Mouse (Mus musculus) kidney, adult 9 months (tissue): ENCODE measurements around the gene Fgfbp3.
"Not testable (repeated sequence)": the region's sequence is repeated elsewhere in the genome, so short reads cannot be mapped to it uniquely, and the experiment has no call there.

Source experiments
- DNase-seq: peaks from one replicate; pipeline ENCODE4 v3.0.0; 2022

Fgfbp3 gene

DNA sequence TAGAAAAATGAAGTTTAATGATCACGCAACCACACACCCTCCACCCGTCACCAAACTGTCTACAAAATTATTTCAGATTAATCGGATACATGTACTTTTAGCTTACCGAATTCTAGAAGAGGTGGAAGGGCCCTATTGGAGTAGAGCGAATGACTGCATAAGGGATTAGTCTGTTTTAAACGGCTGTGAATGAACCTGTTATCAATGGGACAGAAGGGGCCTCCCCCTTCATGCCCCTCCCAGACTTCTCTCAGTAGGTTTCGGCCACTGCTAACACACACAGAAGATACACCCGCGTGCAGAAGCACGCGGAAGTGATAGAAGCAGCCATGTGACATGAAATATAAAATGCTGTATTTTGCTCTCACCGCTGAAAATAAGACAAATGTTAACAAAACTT is at the start of gene Fgfbp3:
Gene Fgfbp3 (minus strand): TSS at position 150 of the 400 bp plus-strand sequence.
- no peak for DNase-seq

DNA sequence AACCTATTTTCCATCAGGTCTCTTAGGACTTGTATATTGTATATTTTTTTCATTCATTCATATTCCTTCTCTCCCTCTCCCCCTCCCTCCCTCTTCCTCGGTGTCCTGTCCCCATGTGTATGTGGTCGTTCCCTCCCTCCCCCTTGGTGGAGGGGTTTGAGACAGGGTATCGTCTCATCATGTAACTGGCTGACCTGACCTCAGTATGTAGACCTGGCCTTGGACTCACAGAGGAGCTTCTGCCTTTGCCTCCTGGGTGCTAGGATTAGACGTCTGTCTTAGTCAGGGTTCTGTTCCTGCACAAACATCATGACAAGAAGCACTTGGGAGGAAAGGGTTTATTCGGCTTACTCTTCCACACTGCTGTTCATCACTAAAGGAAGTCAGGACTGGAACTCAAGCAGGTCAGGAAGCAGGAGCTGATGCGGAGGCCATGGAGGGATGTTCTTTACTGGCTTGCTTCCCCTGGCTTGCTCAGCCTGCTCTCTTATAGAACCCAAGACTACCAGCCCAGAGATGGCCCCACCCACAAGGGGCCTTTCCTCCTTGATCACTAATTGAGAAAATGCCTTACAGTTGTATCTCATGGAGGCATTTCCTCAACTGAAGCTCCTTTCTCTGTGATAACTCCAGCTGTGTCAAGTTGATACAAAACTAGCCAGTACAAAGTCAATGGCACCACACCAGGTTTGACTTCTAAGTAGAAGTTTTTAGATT is 43.3 kb upstream of the Fgfbp3 start:
- DNase-seq, result not testable (repeated sequence)

DNA sequence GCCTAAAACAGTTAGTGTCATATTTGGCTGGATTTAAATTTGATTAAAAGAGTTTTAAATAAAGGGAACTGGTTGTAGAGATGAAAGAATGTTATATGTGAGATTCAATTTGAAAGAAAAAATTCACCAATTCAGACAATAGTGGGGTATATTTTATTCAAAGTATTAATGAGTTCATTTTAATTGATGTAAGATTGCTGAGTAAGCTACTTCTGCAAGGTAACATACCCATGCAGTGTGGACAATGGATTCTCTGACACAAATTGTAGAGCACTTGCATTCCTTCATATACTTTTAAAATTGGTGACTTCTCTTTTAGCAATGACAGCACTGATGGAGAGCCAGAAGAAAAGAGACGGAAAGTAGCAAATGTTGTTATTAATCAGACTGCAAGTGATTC is 41.9 kb upstream of the Fgfbp3 start:
- no peak for DNase-seq

DNA sequence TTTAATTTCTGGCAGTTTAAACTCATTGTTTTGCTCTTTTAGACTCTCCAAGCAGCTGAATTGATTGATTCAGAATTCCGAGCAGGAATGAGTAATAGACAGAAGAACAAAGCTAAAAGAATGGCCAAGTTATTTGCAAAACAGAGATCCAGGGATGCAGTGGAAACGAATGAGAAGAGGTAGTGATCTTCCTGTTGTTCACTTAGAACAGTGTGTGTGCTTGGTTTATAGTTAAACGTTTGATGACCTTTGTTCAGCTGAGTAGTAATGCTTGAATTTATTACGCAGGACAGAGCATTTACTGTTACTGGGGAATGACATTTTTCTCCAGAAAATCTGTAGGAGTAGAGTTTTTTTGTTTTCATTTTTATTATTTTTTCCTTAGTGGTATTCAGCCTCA is 38.9 kb upstream of the Fgfbp3 start:
- peak; percentile 61 for DNase-seq

DNA sequence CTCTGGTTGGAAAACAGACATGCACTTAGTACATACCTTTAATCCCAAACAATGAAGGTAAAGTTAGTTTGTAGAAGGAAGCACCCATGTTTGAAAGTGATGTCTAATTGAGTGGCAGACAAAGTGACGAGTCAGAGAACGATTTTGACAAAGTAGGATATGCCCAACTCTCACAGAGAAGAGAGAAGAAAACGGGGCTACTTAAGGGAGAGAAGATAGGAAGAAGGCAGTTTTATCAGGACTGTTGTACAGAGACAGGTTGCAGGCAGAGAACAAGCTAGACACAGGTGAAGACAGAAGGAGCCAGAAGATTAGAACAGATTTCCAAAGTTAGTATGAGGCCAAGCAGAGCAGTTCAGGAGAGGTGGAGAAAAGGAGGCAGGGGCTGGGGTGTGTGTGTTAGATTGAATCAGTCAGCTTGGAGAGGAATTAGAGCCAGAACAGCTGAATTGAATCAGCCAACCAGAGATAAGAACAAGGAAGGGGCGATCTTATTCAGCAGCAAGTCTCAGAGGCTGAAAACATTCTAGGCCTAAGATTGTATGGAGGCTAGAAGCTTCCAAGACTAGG is 34.3 kb upstream of the Fgfbp3 start:
- DNase-seq, result no peak

DNA sequence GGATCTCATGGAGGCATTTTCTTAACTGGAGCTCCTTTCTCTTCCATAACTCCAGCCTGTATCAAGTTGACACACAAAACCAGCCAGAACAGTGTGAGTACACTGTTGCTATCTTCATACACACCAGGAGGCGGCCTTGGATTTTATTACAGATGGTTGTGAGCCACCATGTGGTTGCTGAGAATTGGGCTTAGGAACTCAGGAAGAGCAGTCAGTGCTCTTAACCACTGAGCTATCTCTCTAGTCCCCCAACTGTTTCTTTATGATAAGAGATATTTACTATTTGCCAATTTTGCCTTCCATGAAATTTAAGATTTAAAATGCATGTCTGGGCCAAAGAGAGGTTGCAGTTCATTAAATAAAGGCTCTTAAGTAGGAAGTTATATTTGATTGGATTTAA is 20.6 kb upstream of the Fgfbp3 start:
- DNase-seq, result no peak

DNA sequence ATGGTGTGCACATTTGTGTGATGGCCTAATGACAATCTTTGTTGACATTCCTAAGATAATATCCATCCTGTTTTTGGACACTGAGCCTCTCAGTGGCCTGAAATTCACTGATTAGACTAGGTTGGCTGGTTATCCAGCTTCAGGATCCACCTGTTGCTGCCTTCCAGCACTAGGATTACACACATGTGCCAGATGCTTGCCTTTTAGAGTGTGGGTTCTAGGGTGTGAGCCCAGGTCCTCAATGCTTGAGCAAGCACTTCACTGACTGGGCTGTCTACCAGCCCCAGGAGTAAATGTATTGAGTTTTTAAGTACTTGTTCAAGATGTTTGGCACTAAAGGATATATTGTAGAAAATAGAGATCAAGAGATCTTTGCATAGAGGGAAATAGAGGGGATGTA is 18.6 kb upstream of the Fgfbp3 start:
- DNase-seq, result no peak

DNA sequence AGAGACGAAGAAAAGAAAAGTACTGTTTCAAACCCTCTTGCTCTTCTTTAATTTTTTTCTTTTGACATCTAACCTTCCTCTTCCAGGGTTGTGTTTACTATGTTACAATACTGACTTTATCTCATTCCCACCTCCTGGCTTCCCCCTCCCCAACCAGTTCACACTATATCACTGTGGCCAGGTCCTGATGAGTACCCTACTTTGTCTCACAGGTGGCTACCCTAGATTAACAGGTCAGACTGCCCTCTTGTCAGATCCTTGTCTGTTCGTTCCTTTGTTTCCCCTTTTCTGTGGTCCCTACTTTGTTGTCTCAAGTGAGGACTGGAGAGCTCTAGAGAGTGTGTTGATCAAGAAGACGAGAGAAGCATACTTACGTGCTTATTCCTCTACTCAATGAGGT is 16.9 kb upstream of the Fgfbp3 start:
- DNase-seq, result no peak

DNA sequence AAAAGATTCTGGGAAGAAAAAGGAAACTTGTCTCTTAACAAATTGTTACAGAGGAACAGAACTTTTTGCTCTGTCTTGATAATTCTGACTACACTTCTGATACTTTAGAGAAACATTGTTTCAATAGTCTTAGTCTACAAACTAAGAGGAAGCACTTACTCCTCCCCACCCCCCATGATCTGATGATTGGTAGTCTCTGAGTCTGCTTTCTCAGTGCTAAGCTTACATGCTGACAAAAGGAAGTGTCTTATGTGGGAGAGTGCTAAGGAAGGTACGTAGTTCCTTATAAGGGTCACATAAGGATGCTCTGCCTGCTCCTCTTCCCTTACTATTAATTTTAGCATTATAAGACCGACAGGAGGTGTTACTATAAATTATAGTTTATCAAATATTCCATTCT is 13.2 kb upstream of the Fgfbp3 start:
- no peak for DNase-seq

DNA sequence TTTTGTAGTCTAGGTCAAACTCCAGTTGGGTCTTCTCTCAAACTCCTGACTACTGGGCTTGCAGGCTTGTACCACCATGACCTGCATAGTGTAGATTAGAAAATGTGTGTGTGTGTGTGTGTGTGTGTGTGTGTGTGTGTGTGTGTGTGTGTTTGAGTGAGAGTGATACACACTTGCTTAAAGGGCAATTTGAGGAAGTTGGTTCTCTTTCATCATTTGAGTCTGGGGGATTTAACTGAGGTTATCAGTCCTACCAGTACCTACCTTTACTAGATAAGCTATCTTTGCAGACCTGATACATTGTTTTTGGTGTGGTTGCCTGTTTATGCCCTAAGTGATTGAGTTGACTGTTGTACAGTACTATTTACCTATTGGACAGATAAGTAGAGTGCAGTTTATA is 12.7 kb upstream of the Fgfbp3 start:
- DNase-seq, result no peak

DNA sequence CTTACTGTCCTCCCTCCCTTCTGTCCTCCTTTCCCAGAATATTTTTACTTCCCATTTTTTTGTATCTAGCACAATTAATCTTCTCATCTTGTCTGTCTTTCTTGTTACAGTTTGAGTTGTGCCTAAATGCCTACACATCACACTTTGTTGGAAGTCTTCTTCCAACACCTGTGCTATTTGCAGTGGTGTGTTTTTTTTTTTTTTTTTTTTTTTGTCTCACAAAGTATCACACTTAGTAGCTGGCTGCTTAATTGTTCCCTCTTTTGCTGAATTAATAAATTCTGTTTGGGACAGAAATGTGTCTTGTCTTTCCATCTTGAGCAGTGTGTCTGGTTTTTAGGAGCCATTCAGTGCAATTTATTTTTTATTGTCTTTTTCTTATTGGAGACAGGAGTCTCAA is 10.4 kb upstream of the Fgfbp3 start:
- DNase-seq, result no peak

DNA sequence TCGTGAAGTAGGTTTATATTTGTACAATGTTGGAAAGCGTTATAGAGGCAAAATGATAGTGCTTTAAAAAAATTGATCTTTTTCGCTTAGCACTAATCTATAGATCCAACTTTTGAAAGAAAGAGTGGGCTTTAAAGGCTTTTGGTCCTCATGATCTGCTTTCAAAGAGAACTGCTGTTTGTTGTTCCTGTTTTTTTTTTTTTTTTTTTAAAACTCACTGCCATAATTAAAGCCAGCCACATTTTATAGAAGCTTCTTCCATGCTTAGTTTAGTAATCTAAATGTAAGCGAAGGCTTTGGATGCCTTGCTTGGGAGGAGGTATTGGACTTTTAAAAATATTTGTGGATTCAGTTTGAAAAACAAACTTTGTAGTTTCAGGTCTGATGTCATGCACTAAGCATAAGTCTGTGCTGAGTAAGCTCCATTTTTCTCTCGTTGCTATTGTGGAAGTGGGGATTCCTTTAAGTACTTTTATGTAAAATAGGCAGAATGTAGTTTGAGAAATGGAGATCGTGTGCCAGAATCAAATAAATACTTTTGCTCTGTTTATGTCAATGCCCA is 8.5 kb upstream of the Fgfbp3 start:
- no peak for DNase-seq

DNA sequence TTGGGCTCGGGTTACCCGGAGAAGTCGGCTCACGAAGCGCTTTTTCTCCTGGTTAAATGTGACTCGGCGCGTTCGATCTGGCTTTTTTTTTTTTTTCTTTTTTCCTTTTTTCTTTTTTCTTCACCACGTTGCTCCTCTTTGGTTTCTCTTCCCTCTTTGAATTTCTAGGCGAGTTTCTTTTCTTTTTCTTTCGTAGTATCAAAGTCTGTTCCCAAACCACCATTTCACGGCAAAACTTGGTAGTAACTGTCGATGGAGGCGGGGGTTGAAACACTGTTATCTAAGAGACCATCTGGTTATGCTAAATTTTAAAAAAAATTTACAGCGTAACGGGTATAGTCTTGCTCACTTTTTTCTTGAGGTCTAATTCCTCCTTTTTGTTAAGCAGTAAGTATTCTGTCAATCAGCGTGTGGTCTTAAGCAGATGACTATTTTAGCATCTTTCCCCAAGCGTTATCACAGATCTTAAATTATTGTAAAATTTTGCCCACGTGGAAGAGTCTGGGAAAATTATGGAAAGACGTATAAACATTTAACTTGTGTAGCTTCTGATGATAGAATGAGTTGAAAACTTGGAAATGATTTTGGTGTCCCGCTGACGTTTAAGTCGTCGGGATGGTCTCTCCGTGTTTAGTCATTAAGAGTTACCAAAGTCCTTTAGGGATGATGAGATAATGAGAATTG is 7.3 kb upstream of the Fgfbp3 start:
- no peak for DNase-seq

DNA sequence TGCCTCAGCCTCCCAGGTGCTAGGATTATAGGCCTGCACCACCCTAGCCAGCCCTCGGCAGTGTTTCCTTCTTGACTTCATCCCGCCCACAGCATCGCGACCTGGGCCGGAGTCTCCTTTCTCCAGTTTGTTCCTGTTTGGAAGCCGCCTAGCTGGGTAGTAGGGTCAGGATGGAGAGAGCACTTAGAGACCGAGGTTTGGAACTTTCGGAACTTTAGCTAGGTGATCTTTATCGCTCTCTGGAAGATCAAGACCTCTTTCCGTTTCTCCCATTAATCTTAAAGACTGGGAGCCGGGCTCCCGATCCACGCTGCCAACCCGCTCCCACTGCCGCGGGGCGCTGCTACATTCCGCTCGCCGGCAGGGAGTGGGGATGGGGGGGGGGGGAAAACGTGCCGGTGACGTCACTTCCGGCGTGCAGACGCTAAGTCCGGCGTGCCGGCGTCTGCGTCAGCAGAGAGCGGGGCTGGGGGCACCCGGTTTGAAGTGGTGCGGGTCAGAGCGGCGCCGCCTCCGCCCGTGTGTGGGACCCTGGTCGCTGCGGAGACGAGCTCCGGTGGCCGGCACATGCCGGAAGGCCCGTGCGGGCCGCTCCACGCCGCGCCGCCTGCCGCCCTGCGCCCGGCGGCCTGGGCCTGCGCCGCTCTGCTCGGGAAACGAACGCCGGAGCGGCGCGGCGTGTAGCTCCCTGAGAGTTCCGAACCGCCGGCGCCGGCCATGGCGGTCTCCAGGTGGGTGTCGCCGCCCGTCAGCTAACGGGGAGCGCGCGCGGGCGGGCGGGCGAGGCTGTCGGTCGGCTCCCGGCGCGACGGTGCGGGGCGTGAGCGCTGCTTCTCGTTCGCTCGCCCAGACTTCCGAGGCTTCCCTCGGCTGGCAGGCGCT is 6.5 kb upstream of the Fgfbp3 start, which contains the start of gene Btaf1:
Gene Btaf1 (plus strand): TSS at position 409 of the 882 bp plus-strand sequence.
- peak; percentile 86 for DNase-seq

DNA sequence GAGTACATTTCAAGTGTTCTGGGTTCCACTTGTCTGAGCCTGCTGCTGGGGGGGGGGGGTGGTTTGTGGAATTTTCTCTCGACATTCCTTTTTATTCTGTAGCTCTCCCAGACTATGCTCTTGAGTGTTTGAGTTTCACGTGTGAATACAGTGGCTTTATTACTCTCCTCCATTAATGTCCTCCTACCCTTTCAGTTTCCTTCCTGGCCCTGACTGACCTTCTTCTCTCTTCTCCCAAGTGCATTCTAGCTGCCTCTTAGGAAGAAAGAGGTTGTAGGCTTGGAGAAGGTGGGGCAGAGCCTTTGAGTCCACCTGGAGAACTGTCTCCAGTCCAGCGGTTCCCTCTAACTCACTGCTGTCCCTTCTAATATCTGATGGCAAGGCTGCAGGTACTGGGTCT is 3.5 kb upstream of the Fgfbp3 start:
- no peak for DNase-seq

DNA sequence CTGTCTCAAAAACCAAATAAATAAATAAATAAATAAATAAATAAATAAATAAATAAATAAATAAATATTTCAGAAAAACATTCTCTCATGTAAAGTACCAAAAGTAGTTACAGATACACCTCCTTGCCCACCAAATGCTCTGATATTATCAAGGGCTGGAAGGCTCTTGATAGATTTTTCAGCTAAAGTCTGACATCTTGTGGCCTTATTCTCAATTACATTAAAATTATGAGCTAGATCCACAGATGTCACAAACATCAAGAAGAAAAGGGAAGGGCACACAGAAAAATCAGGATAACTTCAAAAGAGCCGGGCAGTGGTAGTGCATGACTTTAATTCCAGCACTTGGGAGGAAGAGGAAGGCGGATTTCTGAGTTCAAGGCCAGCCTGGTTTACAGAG is 2.6 kb upstream of the Fgfbp3 start:
- DNase-seq, result peak; percentile 64

DNA sequence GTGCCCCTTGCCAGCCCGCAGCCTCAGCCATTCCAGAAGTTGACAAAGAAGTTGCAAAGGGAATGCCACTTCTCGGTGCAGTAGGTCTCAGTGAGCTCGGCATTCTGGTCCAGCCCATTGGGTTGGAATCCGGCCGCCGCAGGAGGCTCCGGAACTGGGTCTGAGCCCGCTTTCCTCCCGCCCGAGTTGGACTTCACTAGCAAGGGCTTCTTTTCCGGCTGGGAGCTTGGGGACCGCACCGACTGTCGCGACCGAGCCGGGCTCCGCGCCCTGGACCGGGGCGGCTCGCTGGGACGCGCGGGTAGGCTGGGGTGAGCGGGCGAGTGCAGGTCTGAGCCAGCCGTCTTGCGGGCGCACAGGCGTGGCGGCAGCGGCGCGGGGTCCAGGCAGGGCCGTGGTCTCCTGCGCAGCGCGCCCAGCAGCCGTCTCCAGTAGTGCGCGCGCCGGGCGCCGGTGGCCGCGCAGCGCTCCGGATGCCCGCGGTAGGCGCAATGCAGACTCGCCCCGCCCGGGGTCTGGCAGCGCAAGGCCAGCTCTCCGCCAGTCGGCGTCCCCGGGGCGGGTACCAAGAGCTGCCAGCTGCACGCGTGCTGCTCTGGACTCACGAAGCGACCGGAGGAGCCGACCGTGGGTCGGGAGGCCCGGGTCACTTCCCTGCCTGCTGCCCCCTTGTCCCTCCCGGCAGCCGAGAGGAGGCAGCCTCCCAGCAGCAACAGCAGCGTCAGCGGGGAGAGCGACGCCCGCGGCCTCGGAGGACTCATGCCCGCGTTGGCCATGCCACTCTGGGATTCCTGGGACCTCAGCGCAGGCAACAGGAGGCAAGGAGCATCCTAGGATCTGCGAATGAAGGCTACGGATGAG is 744 bp downstream of the Fgfbp3 start:
- DNase-seq, result peak; percentile 85

DNA sequence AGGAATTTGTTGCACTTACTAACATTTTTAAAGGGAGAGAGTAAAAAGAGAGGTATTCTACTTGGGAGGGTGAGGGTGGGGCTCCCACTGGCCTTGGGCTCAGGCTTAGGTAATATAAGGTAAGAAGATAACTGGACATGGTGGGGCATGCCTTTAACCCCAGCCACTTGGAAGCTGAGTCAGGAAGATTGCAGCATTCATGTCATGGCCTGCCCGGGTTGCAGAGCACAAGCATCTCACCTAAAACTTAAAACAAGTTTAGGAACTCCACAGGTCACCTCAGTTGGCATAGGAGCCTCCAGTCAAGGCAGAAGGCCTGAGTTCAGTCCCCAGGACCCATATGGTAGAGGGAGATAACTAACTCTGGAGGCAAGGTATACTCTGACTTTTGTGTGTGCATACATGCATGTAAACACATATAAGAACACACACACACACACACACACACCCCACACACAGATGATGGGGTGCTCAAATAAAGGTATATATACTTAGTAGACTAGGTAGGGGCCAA is 2.5 kb downstream of the Fgfbp3 start:
- no peak for DNase-seq

DNA sequence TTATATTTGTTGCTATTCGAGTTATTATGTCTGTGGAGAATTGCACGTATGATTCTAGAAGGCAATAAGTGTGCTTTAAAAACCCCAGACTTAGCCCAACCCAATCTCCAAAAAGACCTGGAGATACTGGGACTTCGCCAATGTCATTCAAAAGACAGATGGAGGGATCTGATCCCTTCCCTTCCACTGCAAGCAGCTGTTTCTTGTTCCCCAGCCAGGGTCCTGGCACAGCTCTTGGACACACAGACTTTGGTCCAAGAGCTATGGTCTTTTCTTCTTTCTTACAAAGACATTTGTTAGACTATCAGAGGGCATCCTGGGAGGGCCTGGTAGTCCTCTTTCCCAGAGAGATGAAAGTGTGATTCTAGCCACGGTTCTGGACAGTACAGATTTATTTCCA is 3.2 kb downstream of the Fgfbp3 start:
- no peak for DNase-seq

DNA sequence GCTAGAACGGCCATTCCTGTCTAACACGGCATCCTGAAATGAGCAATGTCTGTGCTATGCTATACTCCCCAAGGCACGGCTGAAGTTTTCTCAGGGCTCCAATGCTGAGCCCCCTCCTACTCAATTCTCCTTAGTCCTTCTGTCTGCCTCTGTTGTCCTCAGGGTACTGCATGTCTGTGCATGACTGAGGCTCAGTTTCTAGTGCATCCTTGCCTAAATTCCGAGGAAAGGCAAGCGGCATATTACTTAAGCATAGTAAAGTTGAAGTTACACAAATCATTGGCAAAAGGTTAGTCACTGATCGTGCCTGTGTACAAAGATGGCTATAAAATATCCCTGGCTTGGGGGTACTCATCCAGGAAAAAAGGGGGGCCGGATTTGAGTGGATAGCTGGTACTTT is 6.4 kb downstream of the Fgfbp3 start:
- no peak for DNase-seq

DNA sequence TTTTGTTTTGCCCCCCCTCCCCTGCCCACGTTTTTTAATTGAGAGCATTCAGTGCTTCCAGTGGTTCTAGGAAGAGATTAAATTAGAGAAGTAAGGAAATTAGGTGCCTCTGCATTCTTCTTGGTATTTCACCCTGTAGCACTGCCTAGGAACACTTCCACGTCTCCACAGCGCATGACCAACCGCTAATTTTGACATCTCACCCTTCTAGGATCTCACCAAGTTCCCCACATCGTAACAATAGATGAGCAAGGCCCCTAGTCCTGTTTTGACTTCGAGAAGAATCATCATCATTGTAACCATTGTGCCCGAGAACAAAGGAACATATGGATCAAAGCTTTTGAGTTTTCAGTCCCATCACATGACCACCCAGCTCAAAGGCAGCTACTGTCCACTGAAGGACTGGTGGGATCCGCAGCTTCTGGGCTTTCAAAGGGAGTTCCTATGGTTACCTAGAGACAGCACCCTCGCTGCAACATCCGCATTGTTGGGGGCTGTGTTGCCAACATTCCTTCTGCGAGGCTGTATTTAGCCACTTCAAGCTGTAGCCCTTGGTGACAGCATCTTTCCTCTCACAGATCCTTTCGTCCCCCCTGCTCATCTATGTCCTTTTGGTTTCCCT is 8.9 kb downstream of the Fgfbp3 start:
- DNase-seq, result no peak
